22 mouse cellular contexts compared by ENCODE assay signal in the genomic region with DNA sequence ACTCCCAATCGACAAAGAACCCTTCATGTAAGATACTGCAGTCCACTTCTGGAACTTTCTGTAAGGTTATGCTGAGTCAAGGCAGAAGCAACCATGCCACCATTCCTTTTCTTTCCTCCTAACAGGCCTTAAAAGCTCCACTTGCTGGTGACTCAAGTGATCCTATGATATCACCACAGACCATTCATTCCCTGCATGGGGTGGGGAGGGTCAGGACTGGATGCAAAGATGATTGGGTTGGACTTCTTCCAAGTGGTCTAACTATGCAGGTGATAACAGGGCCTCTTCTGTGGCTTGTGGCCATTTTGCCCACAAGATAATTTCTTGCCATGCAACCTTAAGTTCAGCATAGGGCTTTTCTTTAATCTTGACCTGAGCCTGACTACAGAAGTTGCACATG. TPM values are rescaled to one million over a fixed set of nuclear protein-coding genes. Genes with fewer than 3 reads are reported as not detected.
DNase-seq lines count a peak whose midpoint lies in the region; ATAC-seq lines count a peak whose summit lies in the region.
"Had no signal": no experiment of that assay in that cellular context is flagged by ENCODE, and none has a peak within 500 bp of the region (broad histone marks: within the 10 kb centered on the region; RNA-seq: fewer than 3 reads in every experiment).

No protein-coding gene starts in this region.

- no peak for ATAC-seq in heart, embryonic 13.5 days (ENCODE audit: extremely low read depth, insufficient number of reproducible peaks, low FRiP score, low TSS enrichment)
- ATAC-seq in heart, embryonic 11.5 days (replicated peaks; ENCODE audit: insufficient number of reproducible peaks, low FRiP score, low TSS enrichment), result no peak
- peak; percentile 88 for ATAC-seq in erythroid progenitor cell, adult 5-6 weeks (replicated peaks; ENCODE audit: low FRiP score, poor library complexity, severe bottlenecking)
- peak; percentile 85 for ATAC-seq in megakaryocyte progenitor cell, adult 5-6 weeks (replicated peaks; ENCODE audit: poor library complexity)

- no peaks in the 10 kb centered on the region for H3K9me3 ChIP-seq in heart, embryonic 13.5 days
- H3K9me3 ChIP-seq in heart, embryonic 11.5 days (replicated peaks; ENCODE audit: control insufficient read depth, low read length), result no peaks in the 10 kb centered on the region
- H3K9me3 ChIP-seq: forebrain, embryonic 12.5 days; hindbrain, embryonic 13.5 days; limb, embryonic 12.5 days had no signal

- WGBS in heart, embryonic 13.5 days, result 81% methylated on average over 1 of the region's 1 CpGs
- 75% methylated on average over 1 of the region's 1 CpGs for WGBS in heart, embryonic 11.5 days (ENCODE audit: insufficient replicate concordance)

- peak; percentile 45 for DNase-seq in NIH3T3 (ENCODE audit: low read depth)
- no peak for DNase-seq in cerebellum, postnatal 14 days
- no peak for DNase-seq in left cerebral cortex, postnatal 36 days (ENCODE audit: low spot score in 2 of 2)
- DNase-seq: adrenal gland, postnatal 36 days; cerebellum, adult 9-11 months; heart, postnatal 36 days; kidney, adult 18-20 months; kidney, postnatal 10 days; lung, adult 2 months; lung, postnatal 14 days; midbrain, embryonic 14.5 days; spleen, adult 18-20 months had no signal

- peak overlapping the region; percentile 34 for H3K27ac ChIP-seq in heart, embryonic 13.5 days (replicated peaks)
- no peak overlapping the region for H3K27ac ChIP-seq in heart, embryonic 11.5 days (ENCODE audit: low read depth, low read length)
- H3K27ac ChIP-seq: forebrain, embryonic 12.5 days; hindbrain, embryonic 13.5 days; limb, embryonic 12.5 days had no signal

- H3K4me2 ChIP-seq in heart, embryonic 13.5 days, result no peak overlapping the region
- no peak overlapping the region for H3K4me2 ChIP-seq in heart, embryonic 11.5 days
- H3K4me2 ChIP-seq: forebrain, embryonic 12.5 days; hindbrain, embryonic 13.5 days; limb, embryonic 12.5 days had no signal

- H3K9ac ChIP-seq in heart, embryonic 13.5 days, result no peak overlapping the region
- no peak overlapping the region for H3K9ac ChIP-seq in heart, embryonic 11.5 days (ENCODE audit: low read depth, low read length)
- H3K9ac ChIP-seq: forebrain, embryonic 12.5 days; hindbrain, embryonic 13.5 days; limb, embryonic 12.5 days had no signal

- no peaks in the 10 kb centered on the region for H3K27me3 ChIP-seq in heart, embryonic 13.5 days (replicated peaks)
- no peaks in the 10 kb centered on the region for H3K27me3 ChIP-seq in heart, embryonic 11.5 days (ENCODE audit: control insufficient read depth, insufficient read depth, low read length)
- H3K27me3 ChIP-seq: CH12.LX; forebrain, embryonic 12.5 days; hindbrain, embryonic 13.5 days; limb, embryonic 12.5 days; megakaryocyte, embryonic 14.5 days had no signal

- intact Hi-C loops in left cerebral cortex, postnatal 36 days (cut with DNase I), result no loop called here

- no peak overlapping the region for H3K4me3 ChIP-seq in heart, embryonic 13.5 days
- H3K4me3 ChIP-seq in heart, embryonic 11.5 days (ENCODE audit: low read depth, low read length), result no peak overlapping the region
- H3K4me3 ChIP-seq: forebrain, embryonic 12.5 days; hindbrain, embryonic 13.5 days; limb, embryonic 12.5 days; megakaryocyte, embryonic 14.5 days had no signal

- H3K4me1 ChIP-seq in heart, embryonic 13.5 days, result peaks cover 83% of the 10 kb centered on the region
- H3K4me1 ChIP-seq in heart, embryonic 11.5 days (ENCODE audit: control insufficient read depth, insufficient read depth, low read length), result peaks cover 52% of the 10 kb centered on the region
- H3K4me1 ChIP-seq: megakaryocyte, embryonic 14.5 days had no signal

- H3K36me3 ChIP-seq in heart, embryonic 13.5 days, result no peaks in the 10 kb centered on the region
- H3K36me3 ChIP-seq in heart, embryonic 11.5 days (ENCODE audit: control insufficient read depth, insufficient read depth, low read length), result no peaks in the 10 kb centered on the region
- H3K36me3 ChIP-seq: forebrain, embryonic 12.5 days; G1E; hindbrain, embryonic 13.5 days; limb, embryonic 12.5 days had no signal

RNA-seq across cellular contexts. Expression of gene Pdzrn3, which starts 42.0 kb away (rescaled TPM):
- polyA plus RNA-seq in heart, embryonic 13.5 days (2015; fragmentation: Nextera tagmentation; extraction: Ambion mirVana), result 9.7 and 9.8 TPM in 2 replicates
- polyA plus RNA-seq in heart, embryonic 11.5 days (2014; fragmentation: Nextera tagmentation; extraction: Ambion mirVana), result 9.5 and 10.5 TPM in 2 replicates
- not detected in 2 replicates for total RNA-seq in erythroid progenitor cell, adult 5-6 weeks (2015; ENCODE audit: low replicate concordance)
- not detected in 2 replicates for total RNA-seq in erythroid progenitor cell, adult 5-6 weeks (2017; ENCODE audit: low replicate concordance)
- total RNA-seq in megakaryocyte progenitor cell, adult 5-6 weeks (2015), result not detected in 2 replicates
- total RNA-seq in megakaryocyte progenitor cell, adult 5-6 weeks (2017), result 0.08 TPM in 1 of 2 replicates, not detected in the other
- 10 to 100 TPM; 45.1 to 50.9 TPM for total RNA-seq in left cerebral cortex, postnatal 36 days (2021)
- total RNA-seq: CH12.LX had no signal
- polyA plus RNA-seq: G1E had no signal

Comparison
In these comparisons a context has a peak if more than half of its experiments do, and no peak if none do; other contexts are left out.
1. ATAC-seq: peak in erythroid progenitor cell, adult 5-6 weeks (single experiment) and megakaryocyte progenitor cell, adult 5-6 weeks (single experiment); none in heart, embryonic 13.5 days (single experiment) and heart, embryonic 11.5 days (single experiment).
2. RNA of gene Pdzrn3, which starts 42.0 kb away (total RNA-seq): 45.1 to 50.9 TPM in left cerebral cortex, postnatal 36 days; 0.08 TPM in megakaryocyte progenitor cell, adult 5-6 weeks and not detected in erythroid progenitor cell, adult 5-6 weeks; every median in the first group is over 10 times any median in the second.